Comparison of ENCODE assay signal across 8 mouse cellular contexts in the genomic region with DNA sequence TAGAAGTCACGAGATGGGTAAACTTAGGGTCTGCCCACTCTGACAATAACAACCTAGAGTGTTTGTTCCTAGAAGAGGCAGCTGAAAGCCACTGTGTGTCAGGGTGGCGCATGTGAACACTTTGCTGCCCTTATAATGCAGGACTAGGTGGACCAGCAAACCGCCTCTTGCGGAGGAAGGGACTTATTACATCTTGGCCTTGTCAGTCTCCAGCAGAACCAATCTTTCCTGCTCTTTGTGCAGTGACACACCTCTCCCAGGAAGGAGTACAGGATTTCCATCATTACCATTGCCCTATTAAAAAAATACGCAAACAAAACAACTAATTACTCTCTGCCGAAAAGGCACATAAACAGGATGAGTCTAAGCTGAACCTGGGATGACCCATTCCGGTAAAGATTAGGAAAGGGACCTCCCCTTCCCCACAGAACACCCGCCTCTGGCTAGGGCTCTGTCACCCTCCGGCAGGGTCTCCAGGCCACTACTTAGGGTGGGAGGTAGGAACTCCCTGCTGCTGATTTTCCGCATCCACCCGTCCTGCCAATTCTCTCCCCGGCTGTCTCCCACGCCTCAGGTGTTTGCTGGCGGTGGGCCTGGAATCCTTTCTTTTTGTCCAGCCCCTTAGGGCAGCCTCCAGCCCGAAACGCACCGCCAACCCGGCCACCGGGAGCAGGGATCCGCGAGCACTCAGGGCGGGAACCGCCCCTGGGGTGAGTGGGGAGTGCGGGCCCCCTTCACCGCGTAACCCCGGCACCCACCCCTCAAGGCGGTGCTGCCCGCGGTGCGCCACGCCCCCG. TPM values are rescaled to one million over a fixed set of nuclear protein-coding genes. Genes with fewer than 3 reads are reported as not detected.
DNase-seq lines count a peak whose midpoint lies in the region; ATAC-seq and TF ChIP-seq lines count a peak whose summit lies in the region.

No protein-coding gene starts in this region.

- H3K9ac ChIP-seq in forebrain, embryonic 11.5 days (ENCODE audit: low read length), result peak overlapping the region; percentile 64
- H3K9ac ChIP-seq in hindbrain, embryonic 12.5 days, result peak overlapping the region; percentile 67
- H3K9ac ChIP-seq in liver, embryonic 11.5 days (ENCODE audit: low read depth, low read length), result peak overlapping the region; percentile 52

- no peaks in the 10 kb centered on the region for H3K36me3 ChIP-seq in thymus, adult 2 months (ENCODE audit: control insufficient read depth, insufficient read depth, low read length)
- no peaks in the 10 kb centered on the region for H3K36me3 ChIP-seq in forebrain, embryonic 11.5 days (ENCODE audit: control insufficient read depth, insufficient read depth, low read length)
- no peaks in the 10 kb centered on the region for H3K36me3 ChIP-seq in hindbrain, embryonic 12.5 days
- no peaks in the 10 kb centered on the region for H3K36me3 ChIP-seq in liver, embryonic 11.5 days (ENCODE audit: control insufficient read depth, insufficient read depth, low read length)
- H3K36me3 ChIP-seq in myocyte (ENCODE audit: control insufficient read depth, insufficient read depth), result no peaks in the 10 kb centered on the region

- DNase-seq in thymus, adult 2 months, result no peak
- no peak for DNase-seq in thymus, postnatal 10 days (ENCODE audit: low spot score in 2 of 2)
- no peak for DNase-seq in forebrain, embryonic 11.5 days (ENCODE audit: low spot score)
- no peak for DNase-seq in liver, embryonic 11.5 days (ENCODE audit: low spot score)
- DNase-seq in left cerebral cortex, postnatal 14 days (ENCODE audit: low spot score in 2 of 2), result no peak
- no peak for DNase-seq in layer of hippocampus, adult 9-10 months (ENCODE audit: low spot score)

- intact Hi-C loops in left cerebral cortex, postnatal 14 days (cut with DNase I), result loop anchor here (5.0 kb wide), 1 partner anchor 108 kb away; no protein-coding TSS in a partner anchor

- WGBS in thymus, adult 2 months, result 18% methylated on average over 33 of the region's 33 CpGs
- 4% methylated on average over 33 of the region's 33 CpGs for WGBS in forebrain, embryonic 11.5 days
- 5% methylated on average over 33 of the region's 33 CpGs for WGBS in hindbrain, embryonic 12.5 days
- 5% methylated on average over 33 of the region's 33 CpGs for WGBS in liver, embryonic 11.5 days

- H3ac ChIP-seq in myocyte (ENCODE audit: control insufficient read depth, insufficient read length), result no peak overlapping the region

- peak; percentile 55 for ATAC-seq in forebrain, embryonic 11.5 days (replicated peaks; ENCODE audit: low FRiP score)
- peak; percentile 57 for ATAC-seq in hindbrain, embryonic 12.5 days (ENCODE audit: low FRiP score)
- peak; percentile 74 for ATAC-seq in liver, embryonic 11.5 days (replicated peaks; ENCODE audit: low FRiP score)

- H3K4me1 ChIP-seq in thymus, adult 2 months (replicated peaks; ENCODE audit: control insufficient read depth, insufficient read depth, low read length), result peaks cover 12% of the 10 kb centered on the region
- peaks cover 7% of the 10 kb centered on the region; the same call in 1 of the 2 replicates for H3K4me1 ChIP-seq in forebrain, embryonic 11.5 days (replicated peaks; ENCODE audit: control insufficient read depth, insufficient read depth, low read length)
- H3K4me1 ChIP-seq in hindbrain, embryonic 12.5 days, result peaks cover 12% of the 10 kb centered on the region; the same call in 1 of the 2 replicates
- H3K4me1 ChIP-seq in liver, embryonic 11.5 days (replicated peaks; ENCODE audit: control insufficient read depth, insufficient read depth, low read length), result no peaks in the 10 kb centered on the region; the same call in 1 of the 2 replicates

- no peaks in the 10 kb centered on the region for H3K27me3 ChIP-seq in thymus, adult 2 months (ENCODE audit: control insufficient read depth, insufficient read depth, low read length)
- H3K27me3 ChIP-seq in forebrain, embryonic 11.5 days (ENCODE audit: control insufficient read depth, insufficient read depth, low read length), result peaks cover 19% of the 10 kb centered on the region
- H3K27me3 ChIP-seq in hindbrain, embryonic 12.5 days, result peaks cover 41% of the 10 kb centered on the region
- H3K27me3 ChIP-seq in liver, embryonic 11.5 days (replicated peaks; ENCODE audit: control insufficient read depth, insufficient read depth, low read length), result peaks cover 26% of the 10 kb centered on the region
- H3K27me3 ChIP-seq in myocyte (ENCODE audit: control insufficient read depth, insufficient read depth, insufficient read length), result peaks cover 65% of the 10 kb centered on the region

- peak overlapping the region; percentile 81 for H3K4me2 ChIP-seq in forebrain, embryonic 11.5 days (ENCODE audit: low read depth, low read length, severe bottlenecking)
- H3K4me2 ChIP-seq in hindbrain, embryonic 12.5 days (replicated peaks), result peak overlapping the region; percentile 95
- H3K4me2 ChIP-seq in liver, embryonic 11.5 days, result peak overlapping the region; percentile 82
- peak overlapping the region; percentile 58 for H3K4me2 ChIP-seq in myocyte (ENCODE audit: low read depth)

- H3K9me3 ChIP-seq in forebrain, embryonic 11.5 days (ENCODE audit: control insufficient read depth, low read length), result no peaks in the 10 kb centered on the region
- no peaks in the 10 kb centered on the region for H3K9me3 ChIP-seq in hindbrain, embryonic 12.5 days (replicated peaks)
- H3K9me3 ChIP-seq in liver, embryonic 11.5 days (ENCODE audit: control insufficient read depth, low read length), result no peaks in the 10 kb centered on the region

- TF ChIP-seq POLR2A in thymus, adult 2 months (IDR thresholded peaks at IDR 0.05; ENCODE audit: control insufficient read depth, extremely low read depth, insufficient read depth, low read length, poor library complexity), result 0 out of 2 replicates have a peak, but pooled peaks have one; percentile 1
- TF ChIP-seq POLR2A in myocyte (IDR thresholded peaks at IDR 0.05; ENCODE audit: insufficient read length, low read depth), result no peak

- H3K79me2 ChIP-seq in myocyte (ENCODE audit: control insufficient read depth, insufficient read depth), result no peaks in the 10 kb centered on the region

- H3K4me3 ChIP-seq in thymus, adult 2 months (ENCODE audit: control insufficient read depth, insufficient read depth, low read length), result peak overlapping the region; percentile 87
- peak overlapping the region; percentile 61 for H3K4me3 ChIP-seq in forebrain, embryonic 11.5 days (ENCODE audit: low read depth, low read length)
- H3K4me3 ChIP-seq in hindbrain, embryonic 12.5 days, result peak overlapping the region; percentile 73
- peak overlapping the region; percentile 65 for H3K4me3 ChIP-seq in liver, embryonic 11.5 days (ENCODE audit: low read depth, low read length)
- no peak overlapping the region for H3K4me3 ChIP-seq in myocyte

- no peak; the same call in 1 of the 2 replicates for TF ChIP-seq CTCF in thymus, adult 2 months (IDR thresholded peaks at IDR 0.05; ENCODE audit: borderline replicate concordance, control insufficient read depth, extremely low read depth, insufficient read depth, low read length, poor library complexity)

- H3K27ac ChIP-seq in thymus, adult 2 months (ENCODE audit: control insufficient read depth, insufficient read depth, low read length), result no peak overlapping the region
- no peak overlapping the region for H3K27ac ChIP-seq in forebrain, embryonic 11.5 days (ENCODE audit: low read depth, low read length)
- H3K27ac ChIP-seq in hindbrain, embryonic 12.5 days, result 0 out of 2 replicates have a peak overlapping the region, but pooled peaks have one; percentile 40
- peak overlapping the region; percentile 19; the same call in 1 of the 2 replicates for H3K27ac ChIP-seq in liver, embryonic 11.5 days (ENCODE audit: low read depth, low read length)

TF ChIP-seq in myocyte, 11 proteins besides CTCF, POLR2A, EP300 and RAD21:
- TF ChIP-seq MYOG (IDR thresholded peaks at IDR 0.05; ENCODE audit: control insufficient read depth in 1 of 3, insufficient read depth in 1 of 3, insufficient read length in 2 of 3, low read depth in 2 of 3) (no peak), MYOD1 (IDR thresholded peaks at IDR 0.05; ENCODE audit: control insufficient read depth in 1 of 3, insufficient read length in 2 of 3, low read depth in 2 of 3) (no peak), E2F4 (IDR thresholded peaks at IDR 0.05; ENCODE audit: insufficient read depth) (no peak), POLR2AphosphoS2 (IDR thresholded peaks at IDR 0.05; ENCODE audit: insufficient read length, low read depth) (no peak), TCF12 (IDR thresholded peaks at IDR 0.05; ENCODE audit: insufficient read depth, poor library complexity, severe bottlenecking) (no peak), SRF (IDR thresholded peaks at IDR 0.05; ENCODE audit: control insufficient read depth, insufficient read length, low read depth) (no peak), TCF3 (IDR thresholded peaks at IDR 0.05; ENCODE audit: insufficient read length, low read depth) (no peak), MAX (IDR thresholded peaks at IDR 0.05; ENCODE audit: low read depth) (no peak), USF1 (IDR thresholded peaks at IDR 0.05; ENCODE audit: low read depth) (no peak), CEBPB (IDR thresholded peaks at IDR 0.05; ENCODE audit: insufficient read depth, poor library complexity, severe bottlenecking) (no peak), REST (IDR thresholded peaks at IDR 0.05; ENCODE audit: insufficient read depth, insufficient read length) (no peak)

RNA-seq across cellular contexts. Expression of a gene that starts 0.6 kb away (rescaled TPM):
- polyA plus RNA-seq in thymus, adult 2 months (2012; rRNA removed), result 43.1 and 45.5 TPM in 2 replicates
- polyA plus RNA-seq in forebrain, embryonic 11.5 days (2014; fragmentation: Nextera tagmentation; extraction: Ambion mirVana), result 5.6 and 6.9 TPM in 2 replicates
- 11.0 TPM in 2 replicates for polyA plus RNA-seq in hindbrain, embryonic 12.5 days (2016; fragmentation: Nextera tagmentation; extraction: Ambion mirVana)
- polyA plus RNA-seq in liver, embryonic 11.5 days (2014; fragmentation: Nextera tagmentation; extraction: Ambion mirVana), result 5.7 and 6.4 TPM in 2 replicates
- 0.10 TPM for polyA plus RNA-seq in myocyte (2012; fragmentation: generic; extraction: Trizol)
- total RNA-seq in left cerebral cortex, postnatal 14 days (2021), result 1 to 10 TPM; 4.2 to 4.5 TPM

RNA-seq across cellular contexts. Expression of a gene that starts 37.8 kb away (rescaled TPM):
- 4.1 and 4.3 TPM in 2 replicates for polyA plus RNA-seq in thymus, adult 2 months (2012; rRNA removed)
- polyA plus RNA-seq in forebrain, embryonic 11.5 days (2014; fragmentation: Nextera tagmentation; extraction: Ambion mirVana), result 2.4 and 3.4 TPM in 2 replicates
- polyA plus RNA-seq in hindbrain, embryonic 12.5 days (2016; fragmentation: Nextera tagmentation; extraction: Ambion mirVana), result 5.7 and 7.1 TPM in 2 replicates
- polyA plus RNA-seq in liver, embryonic 11.5 days (2014; fragmentation: Nextera tagmentation; extraction: Ambion mirVana), result 0.58 and 0.94 TPM in 2 replicates
- not detected for polyA plus RNA-seq in myocyte (2012; fragmentation: generic; extraction: Trizol)
- under 1 TPM; 0.17 to 0.20 TPM for total RNA-seq in left cerebral cortex, postnatal 14 days (2021)

Comparison
In these comparisons a context has a peak if more than half of its experiments do, and no peak if none do; other contexts are left out.
1. H3K27ac ChIP-seq: peak in hindbrain, embryonic 12.5 days (single experiment) and liver, embryonic 11.5 days (single experiment); none in thymus, adult 2 months (single experiment) and forebrain, embryonic 11.5 days (single experiment).
2. Peak in every context shown above with its lines, with median percentiles within 50 percentile points of each other: ATAC-seq, H3K4me2 ChIP-seq and H3K9ac ChIP-seq.